Mouse (Mus musculus) gastrocnemius, postnatal 4 days (tissue): ENCODE measurements around the gene Ripor3. TPM values are rescaled to one million over a fixed set of nuclear protein-coding genes. Genes with fewer than 3 reads are reported as not detected.

Source experiments
- DNase-seq, 2 experiments: peaks; one replicate each; pipeline ENCODE4 v3.0.0; 2021 to 2022; ENCODE audit warnings: low spot score in 2 of 2, mixed read lengths in 2 of 2
- total RNA-seq, 2 experiments: library from RNA; stranded (reverse); gene quantifications; 2 replicates each; pipeline ENCODE4 v1.2.3; 2021

Gene Ripor3
- total RNA-seq, 2 experiments from 2014 or later: 5.7 to 7.9 TPM

DNA sequence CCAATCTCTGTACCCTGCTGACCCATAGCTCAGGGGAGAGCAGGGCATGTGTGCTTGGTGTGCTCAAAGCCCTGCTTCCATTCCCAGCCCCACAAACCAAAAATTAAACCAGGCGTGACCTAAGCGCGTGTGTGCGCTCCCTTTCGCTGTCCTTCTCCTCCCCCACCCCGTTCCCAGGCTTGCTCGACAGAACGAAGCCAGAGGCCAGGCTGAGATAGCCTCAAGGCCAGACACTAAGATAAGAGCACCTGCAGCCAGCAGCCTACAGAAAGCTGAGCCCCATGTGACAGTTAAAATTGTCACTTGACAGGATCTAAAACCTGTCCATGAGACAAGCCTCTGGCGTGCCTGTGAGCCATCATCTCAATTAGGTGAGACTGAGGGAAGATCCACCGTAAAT is 23.5 kb upstream of the Ripor3 start:
- DNase-seq: no peak

DNA sequence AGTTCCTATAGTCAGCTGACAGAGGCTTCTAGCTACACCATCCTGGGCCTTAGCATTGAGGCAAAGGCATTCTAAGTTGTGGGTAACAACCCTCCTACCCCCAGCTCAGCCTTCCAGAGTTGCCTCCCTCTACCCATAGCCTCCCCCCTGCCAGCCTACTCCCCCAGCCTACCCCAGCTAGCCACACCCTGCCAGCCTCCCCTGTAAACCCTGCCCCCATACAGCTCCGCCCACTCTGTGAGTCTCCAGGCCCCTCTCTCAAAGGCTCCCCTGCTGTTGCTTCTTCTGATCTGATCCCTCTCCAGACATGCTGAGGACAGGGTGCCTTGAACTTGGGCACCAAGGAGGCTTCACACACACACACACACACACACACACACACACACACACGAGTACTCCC is 21.4 kb upstream of the Ripor3 start:
- DNase-seq: no peak

DNA sequence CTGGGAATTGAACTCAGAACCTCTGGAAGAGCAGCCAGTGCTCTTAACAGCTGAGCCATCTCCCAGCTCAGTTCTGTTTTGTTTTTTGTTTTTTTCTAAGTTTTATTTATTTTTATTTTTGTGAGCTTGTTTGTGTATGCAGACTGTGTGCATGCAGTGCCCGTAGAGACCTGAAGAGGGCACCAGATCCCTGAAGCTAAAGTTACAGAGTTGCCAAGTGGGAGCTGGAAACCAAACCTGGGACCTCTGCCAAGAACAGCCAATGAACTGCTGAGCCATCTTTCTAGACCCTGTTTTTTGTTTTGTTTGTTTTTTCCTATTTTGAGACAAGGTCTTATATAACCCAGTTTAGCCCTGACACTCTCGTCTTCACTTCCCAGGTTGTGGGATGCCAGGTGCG is 18.0 kb upstream of the Ripor3 start:
- DNase-seq: no peak

DNA sequence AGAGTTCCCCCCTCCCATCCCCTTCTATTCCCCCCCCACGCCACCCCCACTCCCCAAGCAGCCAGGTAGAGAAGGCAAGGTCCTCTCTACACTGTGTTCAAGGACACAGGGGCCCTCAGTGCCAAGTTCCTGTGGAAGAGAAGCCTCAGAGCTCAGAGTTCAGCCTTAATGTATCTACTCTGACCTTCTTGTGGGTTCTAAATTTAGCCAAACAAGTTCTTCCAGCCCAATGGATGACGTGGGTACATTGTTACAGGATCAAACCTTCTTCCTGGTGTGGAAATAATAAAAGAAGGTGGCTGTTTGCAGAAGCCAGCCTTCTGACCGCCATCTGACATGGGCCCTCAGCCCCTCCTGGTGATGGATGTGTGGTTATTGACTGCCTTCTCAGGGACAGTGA is 16.0 kb upstream of the Ripor3 start:
- no peak for DNase-seq

DNA sequence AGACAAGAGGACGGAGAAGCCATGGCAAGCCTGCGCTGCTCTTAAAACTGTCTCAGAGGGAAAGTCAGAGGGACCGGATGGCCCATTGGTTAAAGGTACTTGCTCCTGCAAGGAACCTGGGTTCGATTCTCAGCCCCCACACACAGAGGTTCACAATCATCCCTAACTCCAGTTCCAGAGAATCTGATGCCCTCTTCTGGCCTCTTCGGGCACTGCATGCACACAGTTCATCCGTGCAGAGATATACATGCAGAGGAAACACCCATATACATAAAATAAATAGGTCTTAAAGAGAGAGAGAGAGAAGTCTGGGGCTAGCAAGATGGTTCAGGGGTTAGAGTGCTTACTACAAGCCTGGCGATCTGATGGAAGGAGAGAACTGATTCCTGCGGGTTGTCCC is 15.5 kb upstream of the Ripor3 start:
- no peak for DNase-seq

DNA sequence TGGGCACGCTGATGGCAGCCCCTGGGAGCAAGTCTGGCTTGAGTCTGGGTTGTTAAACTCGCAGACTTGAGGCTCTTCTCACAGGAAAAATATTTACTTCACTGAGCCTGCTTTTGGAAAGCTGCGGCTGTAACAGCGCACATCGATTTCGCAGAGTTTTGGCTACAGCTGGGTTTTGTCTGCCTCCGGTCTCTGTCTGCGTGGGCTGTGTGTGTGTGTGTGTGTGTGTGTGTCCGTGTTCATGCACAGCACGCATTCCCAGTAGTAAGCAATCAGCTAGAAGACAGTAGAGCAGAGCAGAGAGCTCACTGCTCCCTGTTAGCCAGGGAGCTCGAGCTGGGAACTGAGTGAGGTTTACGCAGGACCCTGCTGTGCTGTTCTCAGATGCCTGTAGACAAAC is 14.8 kb upstream of the Ripor3 start:
- DNase-seq: peak in 1 of 2 experiments; percentile 74

DNA sequence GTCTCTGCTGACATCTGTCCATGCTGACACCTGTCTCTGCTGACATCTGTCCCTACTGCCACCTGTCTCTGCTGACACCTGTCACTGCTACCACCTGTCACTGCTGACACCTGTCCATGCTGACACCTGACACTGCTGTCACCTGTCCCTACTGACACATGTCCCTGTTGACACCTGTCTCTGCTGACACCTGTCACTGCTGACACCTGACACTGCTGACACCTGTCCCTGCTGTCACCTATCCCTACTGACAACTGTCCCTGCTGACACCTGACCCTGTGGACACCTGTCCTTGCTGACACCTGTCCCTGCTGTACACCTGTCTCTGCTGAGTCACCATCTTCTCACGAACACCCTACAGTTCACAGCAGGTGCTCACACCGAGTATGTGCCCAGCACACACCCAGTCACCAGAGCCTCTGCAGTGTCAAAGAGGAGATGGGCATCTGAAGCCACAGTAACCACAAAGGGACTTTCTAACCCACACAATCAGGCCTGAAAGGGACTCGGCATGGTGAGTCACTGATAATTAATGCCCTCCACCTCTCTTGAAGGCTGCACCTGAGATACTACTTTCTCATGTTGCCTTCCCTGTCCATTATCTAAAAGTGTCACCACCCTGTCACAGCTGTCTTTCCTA is 13.5 kb upstream of the Ripor3 start:
- no peak for DNase-seq

DNA sequence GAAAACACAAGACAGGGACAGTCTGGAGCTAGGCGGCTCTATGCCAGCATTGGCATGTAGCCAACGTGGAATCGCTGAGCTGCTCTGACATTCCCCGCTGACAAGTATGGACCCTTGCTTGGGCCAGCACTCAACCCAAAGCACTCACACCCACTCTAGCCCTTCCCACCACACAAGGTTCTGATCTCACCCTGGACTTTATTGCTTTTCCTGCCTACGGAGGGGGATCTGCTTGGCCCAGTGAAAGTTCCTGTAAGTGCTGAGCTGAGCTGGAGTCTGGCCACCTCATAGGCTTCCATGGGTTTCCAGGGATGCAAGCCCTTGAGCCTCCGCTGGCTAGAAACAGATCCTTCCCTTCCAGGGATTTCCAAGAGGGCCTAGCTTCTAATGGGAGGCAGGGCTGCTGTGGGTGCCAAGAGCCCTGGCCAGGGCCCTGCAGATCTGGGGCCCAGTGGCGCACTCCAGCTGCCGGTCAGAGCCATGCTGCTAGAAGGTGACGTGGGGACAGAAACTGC is 8.8 kb upstream of the Ripor3 start:
- peak in 1 of 2 experiments; percentile 80 for DNase-seq

DNA sequence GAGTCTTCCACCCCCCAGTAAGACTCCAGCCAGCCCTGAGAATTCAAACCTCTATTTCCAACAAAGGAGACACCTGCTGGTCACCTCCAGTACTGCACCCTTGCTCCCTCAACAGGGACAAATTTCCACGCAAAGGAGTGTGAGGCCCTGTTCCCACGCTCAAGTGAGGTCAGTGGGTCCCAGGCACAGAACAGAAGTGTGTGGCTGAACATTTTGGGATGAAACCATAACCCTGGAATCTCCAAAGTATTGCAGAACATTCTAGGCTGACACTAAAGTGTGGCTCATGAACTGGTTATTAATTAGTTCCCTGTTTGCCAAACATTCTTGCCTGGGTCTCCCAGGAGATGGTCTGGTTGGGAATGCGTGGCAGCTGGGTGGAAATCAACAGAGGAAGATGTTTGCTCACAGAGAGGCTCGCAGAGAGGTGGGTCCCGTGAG is 6.6 kb upstream of the Ripor3 start:
- peak; percentile 61 to 78 for DNase-seq

DNA sequence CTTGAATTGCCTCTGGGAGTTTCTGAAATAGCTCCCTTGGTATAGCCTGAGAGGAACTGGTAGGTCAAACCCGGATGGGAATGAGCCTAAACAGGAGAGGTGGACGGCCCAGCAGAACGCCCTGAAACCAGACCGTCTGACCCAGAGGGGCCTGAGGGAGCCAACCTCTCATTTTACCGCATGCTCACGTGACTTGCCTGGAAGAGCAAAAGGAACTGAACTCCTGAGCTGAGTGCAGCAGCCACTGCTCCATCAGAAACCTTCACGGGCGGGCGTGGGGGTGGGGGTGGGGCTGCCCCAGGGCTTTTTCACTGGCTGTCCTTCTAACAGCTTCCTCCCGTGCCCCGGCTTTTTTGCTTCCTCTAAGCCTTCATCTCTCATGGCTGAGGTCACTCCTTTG is 475 bp upstream of the Ripor3 start:
- DNase-seq: no peak

DNA sequence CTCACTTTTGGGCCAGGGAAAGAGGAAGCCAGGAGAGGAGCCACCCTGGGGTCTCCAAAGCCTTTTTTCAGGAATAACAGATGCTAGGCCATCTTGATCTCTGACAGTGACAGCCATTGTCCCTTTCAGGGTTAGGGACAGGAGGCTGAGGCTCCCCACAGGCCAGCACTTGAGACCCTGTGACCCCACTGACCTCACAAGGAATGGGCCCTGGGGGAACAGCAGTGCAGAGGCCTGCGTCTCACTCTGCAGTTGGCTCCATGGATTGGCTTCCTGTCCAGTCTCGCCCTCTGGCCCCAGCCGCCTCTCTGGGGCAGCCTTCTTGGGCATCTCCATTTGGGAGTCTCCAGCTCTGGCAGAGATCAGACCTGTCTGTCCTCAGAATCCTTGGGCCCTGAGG is 2.3 kb downstream of the Ripor3 start:
- DNase-seq: no peak

DNA sequence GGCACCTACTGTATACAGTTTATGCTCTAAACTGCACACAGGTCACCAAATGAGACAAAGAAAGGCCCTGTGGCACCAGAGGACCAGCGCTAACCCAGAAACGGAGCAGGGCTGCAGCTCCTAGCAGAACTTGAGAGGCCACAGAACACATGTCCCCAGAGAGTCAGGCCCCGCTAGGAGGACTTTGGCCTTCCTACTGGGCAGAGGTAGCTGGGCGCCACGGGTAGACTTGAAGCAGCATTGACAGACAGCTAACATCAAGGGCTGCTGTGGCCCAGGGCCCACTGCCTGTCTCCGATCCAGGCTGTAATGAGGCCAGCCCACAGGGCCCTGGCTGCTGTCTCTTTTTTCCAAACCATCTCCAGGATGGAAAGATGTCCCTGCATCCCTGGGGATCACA is 3.9 kb downstream of the Ripor3 start:
- DNase-seq: no peak

DNA sequence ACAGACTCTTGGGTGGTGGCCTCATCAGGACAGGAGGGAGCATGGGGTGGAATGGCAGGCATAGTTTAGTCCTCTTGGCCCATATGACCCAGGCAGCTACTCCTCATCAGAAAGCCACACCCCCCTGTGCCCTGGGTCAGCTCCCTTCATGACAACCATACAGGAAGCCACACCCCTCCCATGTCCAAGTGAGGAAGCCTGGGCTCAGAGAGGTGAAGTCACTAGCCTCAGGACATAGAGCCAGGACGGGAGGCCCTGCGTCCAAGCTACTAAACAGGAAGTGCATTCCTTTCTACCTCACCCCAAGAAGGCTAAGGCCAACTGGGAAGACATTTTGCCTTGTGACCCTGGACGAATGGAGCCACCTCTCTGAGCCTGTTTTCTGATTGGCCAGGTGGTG is 4.8 kb downstream of the Ripor3 start:
- no peak for DNase-seq

DNA sequence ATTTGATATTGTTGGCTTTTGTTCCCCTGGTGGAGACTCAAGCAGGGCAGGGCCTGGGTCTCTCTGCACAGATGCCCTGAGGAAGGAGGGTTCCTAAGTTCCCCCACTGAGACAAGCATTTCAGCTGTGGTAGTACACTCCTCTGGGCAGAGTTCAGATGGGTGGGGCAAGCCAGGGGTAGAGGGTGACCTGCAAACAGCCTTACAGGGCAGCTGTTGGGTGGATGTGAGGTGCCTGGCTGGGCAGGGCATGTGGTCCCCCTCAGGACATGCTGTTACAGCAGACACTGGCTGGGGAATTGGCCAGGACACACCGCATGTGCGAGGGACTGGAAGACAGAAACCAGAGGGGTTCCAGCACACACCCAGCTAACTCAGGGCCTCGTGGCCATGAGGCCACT is 5.4 kb downstream of the Ripor3 start:
- DNase-seq: no peak

DNA sequence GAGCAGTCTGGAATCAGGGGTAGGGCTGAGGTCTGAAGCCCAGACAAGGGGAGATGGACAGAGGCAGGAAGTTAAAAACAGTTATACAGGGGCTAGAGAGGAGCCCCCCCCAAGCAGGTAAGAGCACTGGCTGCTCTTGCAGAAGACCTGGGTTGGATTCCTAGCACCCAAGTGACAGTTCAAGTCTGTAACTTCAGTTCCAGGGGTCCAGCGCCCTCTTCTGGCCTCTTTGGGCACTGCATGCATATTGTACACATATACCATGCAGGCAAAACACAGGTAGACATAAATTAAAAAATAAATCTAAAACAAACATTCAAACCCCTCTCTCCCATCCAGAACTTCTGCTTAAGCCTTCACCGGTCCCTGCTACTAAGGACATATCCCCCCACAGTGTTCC is 6.0 kb downstream of the Ripor3 start:
- no peak for DNase-seq

DNA sequence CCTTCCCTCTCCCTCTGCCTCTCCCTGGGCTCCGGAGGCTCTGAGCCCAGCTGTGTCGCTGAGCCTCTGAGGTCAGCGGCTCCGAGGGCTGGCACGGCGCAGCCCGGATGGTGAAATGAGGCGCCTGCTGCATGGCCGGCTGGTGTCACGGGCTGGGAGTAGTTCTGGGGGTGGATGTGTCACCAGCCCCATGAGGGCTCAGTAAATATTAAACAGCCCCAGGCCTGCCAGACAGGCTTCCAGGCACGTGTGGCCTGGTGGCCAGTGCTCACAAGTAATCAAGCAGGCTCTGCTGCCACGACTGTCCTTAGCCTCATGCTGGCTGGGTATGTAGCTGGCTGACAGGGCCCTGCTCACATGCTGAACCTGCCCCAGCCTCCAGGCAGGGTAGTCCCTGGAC is 7.0 kb downstream of the Ripor3 start:
- no peak for DNase-seq

DNA sequence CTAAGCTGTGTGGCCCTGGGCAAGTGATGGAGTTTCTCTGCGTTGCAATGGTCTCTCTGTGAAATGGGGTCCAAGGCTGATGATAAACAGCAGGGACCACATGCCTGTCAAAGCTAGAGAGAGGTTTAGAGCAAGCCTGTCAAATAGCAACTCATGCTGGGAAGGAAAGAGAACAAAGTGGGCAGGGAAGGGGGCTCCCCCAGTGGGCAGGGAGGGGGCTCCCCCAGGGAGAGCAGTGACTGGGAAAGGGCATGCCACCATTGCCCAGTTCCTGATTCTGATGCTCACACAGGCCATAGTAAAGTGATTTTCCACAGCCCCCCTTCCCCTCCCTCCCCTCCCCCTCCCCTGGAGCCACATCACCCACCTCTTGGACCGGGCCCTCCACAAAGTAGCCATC is 7.5 kb downstream of the Ripor3 start:
- no peak for DNase-seq

DNA sequence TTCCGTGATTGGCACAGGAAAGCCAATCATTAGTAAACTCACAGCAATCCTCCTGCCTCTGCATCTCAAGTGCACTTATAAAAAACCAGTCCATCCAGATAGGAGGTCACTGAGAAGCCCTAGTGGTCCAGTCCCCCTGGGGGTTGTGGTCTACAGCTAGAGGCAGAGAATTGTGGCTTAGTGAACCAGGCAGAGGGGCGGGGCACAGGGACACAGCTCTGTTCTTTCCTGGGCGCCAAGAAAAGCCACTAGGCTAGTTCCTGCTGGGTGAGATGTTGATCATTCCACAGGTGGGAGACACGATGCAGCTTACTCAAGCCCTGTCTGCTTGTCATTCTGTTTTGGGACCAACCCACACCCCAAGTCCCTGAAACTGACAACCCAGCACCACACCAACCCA is 8.2 kb downstream of the Ripor3 start:
- no peak for DNase-seq

DNA sequence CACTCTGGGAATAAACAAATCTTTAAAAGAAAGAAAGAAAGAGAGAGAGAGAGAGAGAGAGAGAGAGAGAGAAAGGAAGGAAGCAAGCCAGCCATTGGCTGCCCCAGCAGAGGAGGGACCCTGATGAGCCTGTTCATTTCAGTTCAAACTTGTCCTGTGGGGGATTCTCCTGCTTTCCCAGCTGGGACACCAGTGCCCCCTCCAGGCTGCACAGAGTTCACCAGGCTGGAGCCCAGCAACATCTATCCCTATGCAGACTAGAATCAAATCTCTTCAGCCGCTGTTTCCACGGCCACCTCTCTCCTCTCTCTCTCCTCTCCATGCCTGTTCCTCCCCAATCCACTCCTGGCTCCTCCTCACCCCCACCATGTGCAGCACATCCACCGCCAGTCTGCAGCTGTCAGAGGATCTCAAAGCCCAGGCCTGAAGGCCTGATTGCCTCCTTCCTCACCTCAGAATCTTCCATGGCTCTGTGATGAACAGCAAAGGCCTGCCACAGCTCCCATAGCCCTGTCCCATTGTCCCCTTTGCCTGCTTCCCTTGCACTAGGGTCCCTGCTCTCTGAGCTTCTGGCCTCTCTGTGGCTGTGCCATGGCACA is 11.2 kb downstream of the Ripor3 start:
- DNase-seq: no peak

DNA sequence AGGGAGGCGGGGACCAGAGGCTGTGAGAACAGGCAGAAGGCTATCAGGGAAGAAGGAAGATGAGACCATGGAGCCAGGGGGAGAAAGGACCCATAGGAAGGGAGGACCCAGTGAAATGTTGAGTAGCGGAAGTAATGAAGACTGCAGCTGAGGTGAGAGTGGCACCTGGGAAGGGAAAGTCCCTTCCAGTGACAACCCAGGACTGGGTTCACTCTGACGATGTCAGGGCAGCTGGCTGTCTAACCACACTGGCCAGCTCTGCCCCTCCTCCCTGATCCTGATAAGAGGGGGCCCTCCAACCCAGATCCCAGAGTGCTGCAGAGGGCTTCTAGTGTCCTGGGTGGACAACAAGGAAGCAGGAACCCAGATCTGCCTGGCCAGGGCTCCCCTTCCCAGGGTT is 12.9 kb downstream of the Ripor3 start:
- no peak for DNase-seq

DNA sequence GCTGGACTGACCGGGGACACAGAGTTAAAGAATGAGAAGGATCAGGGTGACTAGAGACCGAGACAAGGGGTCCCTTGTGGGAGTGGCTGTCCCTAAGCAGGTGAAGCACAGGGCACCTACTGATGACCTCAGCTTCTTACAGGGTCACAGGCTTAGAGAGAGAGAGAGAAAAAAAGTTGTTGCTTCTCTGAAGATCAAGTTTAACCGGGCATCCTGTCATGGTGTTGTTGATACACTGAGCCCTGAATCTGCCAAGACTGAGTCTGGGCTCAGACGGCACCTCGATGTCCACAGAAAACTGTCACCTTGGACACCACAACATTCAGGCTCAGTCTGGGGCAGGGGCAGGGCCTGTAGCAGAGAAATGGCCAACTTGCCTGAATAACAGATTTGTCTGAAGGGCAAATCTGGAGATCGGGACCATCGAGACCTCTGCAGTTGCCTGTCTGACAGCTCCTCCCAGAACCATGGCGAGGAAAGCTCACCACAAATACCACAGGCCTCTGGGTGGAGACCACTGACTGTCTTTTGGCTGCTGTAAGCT is 13.7 kb downstream of the Ripor3 start:
- DNase-seq: no peak

DNA sequence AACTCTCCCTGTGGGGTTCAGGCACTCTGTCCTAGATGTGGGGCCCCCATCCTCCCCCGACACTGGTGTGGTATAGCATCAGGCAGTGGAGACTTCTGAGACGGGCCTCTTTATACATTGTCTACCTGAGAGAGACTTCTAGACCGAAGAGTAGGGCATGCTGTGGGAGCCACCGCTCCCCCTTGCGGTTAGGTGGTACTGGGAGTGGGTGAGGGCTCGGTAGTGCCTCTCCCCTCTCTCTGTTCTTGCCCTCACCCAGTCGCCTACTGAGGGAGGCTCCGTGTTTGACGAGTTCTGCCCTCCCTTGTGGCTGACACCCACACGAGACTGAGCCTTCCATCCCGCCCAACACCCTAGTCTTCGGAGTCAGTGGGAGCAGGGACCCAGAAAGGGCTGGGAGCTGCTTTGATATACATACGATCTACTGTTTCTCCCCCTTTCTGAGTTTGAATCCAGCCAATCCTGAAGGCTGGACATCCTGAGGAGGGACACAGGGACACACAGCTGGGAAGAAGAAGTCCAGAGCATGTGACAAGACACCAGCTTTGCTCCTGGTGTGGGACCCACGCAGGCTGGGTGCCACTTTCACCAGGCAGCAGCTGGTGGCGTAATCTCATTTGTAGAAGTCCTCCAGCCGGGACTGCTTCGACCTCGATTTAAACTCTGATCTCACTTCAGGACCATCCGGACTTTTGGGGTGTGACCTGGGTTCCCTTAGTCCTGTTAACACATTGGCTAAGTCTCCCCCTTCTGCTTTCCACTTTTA is 14.4 kb downstream of the Ripor3 start:
- DNase-seq: no peak
